Mouse (Mus musculus) G1E (cell line): ENCODE data around the gene Ube2n.

Experiments
- CTCF ChIP-seq: IDR thresholded peaks from 2 replicates; pipeline ENCODE4 v1.5.1; 2012; ENCODE audit warnings: low read depth, low read length, inconsistent platforms, mixed read lengths
- GATA1 ChIP-seq: IDR thresholded peaks from 2 replicates; pipeline ENCODE4 v1.6.1; 2012; ENCODE audit warnings: borderline replicate concordance, low read length, inconsistent platforms, mixed read lengths
- POLR2AphosphoS5 ChIP-seq: IDR thresholded peaks from 2 replicates; pipeline ENCODE4 v1.6.1; 2012; ENCODE audit warnings: low read depth, low read length, inconsistent platforms; ENCODE audit not compliant: insufficient replicate concordance
- TAL1 ChIP-seq: conservative IDR thresholded peaks from 2 replicates; pipeline ENCODE4 v1.6.1; 2012; ENCODE audit warnings: low read depth, low read length, inconsistent platforms, mixed read lengths

DNA sequence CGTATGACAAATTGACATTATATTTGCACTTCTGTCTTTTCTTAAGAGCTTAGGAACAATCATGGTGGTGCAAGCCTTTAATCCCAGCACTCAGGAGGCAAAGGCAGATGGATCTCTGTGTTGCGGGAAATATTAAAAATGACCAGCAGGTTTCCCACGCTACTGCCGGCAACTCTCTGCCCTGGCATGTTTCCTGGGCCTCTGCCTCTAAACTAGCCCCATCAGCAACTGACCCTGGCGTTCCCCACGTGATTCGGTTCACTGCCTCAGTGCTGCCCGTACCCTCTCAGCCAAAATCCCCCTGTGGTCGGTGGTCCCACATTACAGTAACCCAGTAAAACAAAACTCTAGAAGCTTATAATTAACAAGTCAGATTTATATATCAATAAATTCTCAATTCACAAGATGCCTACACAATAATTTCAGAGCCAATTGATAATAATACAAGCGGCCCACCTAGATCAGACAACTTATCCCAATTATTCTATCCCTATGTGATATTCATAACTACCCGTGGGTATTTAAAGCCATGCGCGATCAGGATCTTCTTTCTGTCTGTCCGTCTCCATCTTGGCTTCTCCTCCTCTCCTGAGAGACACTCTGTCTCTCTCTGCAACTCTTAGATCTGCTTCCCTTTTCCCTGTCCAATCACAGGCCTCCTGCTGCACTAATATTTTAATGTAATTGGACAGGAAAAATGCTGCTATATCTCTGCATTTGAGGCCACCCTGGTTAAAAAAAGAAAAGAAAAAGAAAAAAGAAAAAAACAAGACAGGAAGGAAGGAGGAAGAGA is 11.3 kb upstream of the Ube2n start:
- TF ChIP-seq CTCF (no peak), GATA1 (no peak), POLR2AphosphoS5 (no peak), TAL1 (no peak)
